Mouse (Mus musculus) heart, adult 2 months (tissue): ENCODE measurements around the gene Ppp1r16b. TPM values are rescaled to one million over a fixed set of nuclear protein-coding genes. Genes with fewer than 3 reads are reported as not detected.

ENCODE experiments used
- DNase-seq, 2 experiments: peaks; one replicate each; pipeline ENCODE4 v3.0.0; 2021
- H3K27ac ChIP-seq: fragments of 200-600 bp; 2 replicates; pipeline ENCODE4 v1.8.1; 2022
- H3K27me3 ChIP-seq: fragments of 200-500 bp; 2 replicates; pipeline ENCODE4 v1.6.1; 2012; ENCODE audit warnings: mild to moderate bottlenecking, low read length, inconsistent platforms, mixed read lengths; ENCODE audit not compliant: control insufficient read depth, insufficient read depth
- H3K36me3 ChIP-seq: fragments of 200-500 bp; 2 replicates; pipeline ENCODE4 v1.6.1; 2012; ENCODE audit warnings: low read length, inconsistent platforms; ENCODE audit not compliant: control insufficient read depth, insufficient read depth
- H3K4me1 ChIP-seq: fragments of 200-500 bp; 2 replicates; pipeline ENCODE4 v1.6.1; 2011; ENCODE audit warnings: low read length; ENCODE audit not compliant: control insufficient read depth, insufficient read depth
- H3K4me3 ChIP-seq: fragments of 200-600 bp; 2 replicates; pipeline ENCODE4 v1.8.1; 2022
- H3K79me2 ChIP-seq: fragments of 200-500 bp; replicated peaks from 2 replicates; pipeline ENCODE4 v1.6.1; 2012; ENCODE audit warnings: mild to moderate bottlenecking, inconsistent platforms, low read length, moderate library complexity, mixed read lengths; ENCODE audit not compliant: control insufficient read depth, insufficient read depth
- H3K9ac ChIP-seq: fragments of 200-500 bp; 2 replicates; pipeline ENCODE4 v1.6.1; 2012; ENCODE audit warnings: low read depth, mild to moderate bottlenecking, control low read depth, inconsistent platforms, low read length, mixed read lengths
- CTCF ChIP-seq: fragments of 200-600 bp; IDR thresholded peaks from 2 replicates; pipeline ENCODE4 v1.8.1; 2022; ENCODE audit warnings: antibody characterized with exemption, mild to moderate bottlenecking, moderate library complexity
- EP300 ChIP-seq: fragments of 200-500 bp; IDR thresholded peaks from 2 replicates; pipeline ENCODE4 v1.6.1; 2011; ENCODE audit warnings: low read depth, low read length, control low read depth; ENCODE audit not compliant: insufficient read depth
- POLR2A ChIP-seq: fragments of 200-500 bp; IDR thresholded peaks from 2 replicates; pipeline ENCODE4 v1.6.1; 2011; ENCODE audit warnings: mild to moderate bottlenecking, low read depth, low read length, control low read depth; ENCODE audit not compliant: insufficient read depth
- WGBS: fragments of 180-500 bp; shearing (Covaris S2); methylation state at CpG from one replicate; pipeline ENCODE4 v1.1.7; 2018; 5-methylcytosine and 5-hydroxymethylcytosine counted together
- intact Hi-C: fragments of 180-260 bp; cut with DNase I; formaldehyde crosslinking; loops from one replicate; pipeline ENCODE4 v1.15.1; 2025
- polyA plus RNA-seq: library from polyadenylated mRNA; depleted of rRNA; stranded (reverse); fragments of >200 nt; gene quantifications from 2 replicates; pipeline ENCODE4 v1.2.3, GENCODE M21; 2012
- total RNA-seq, 2 experiments: library from RNA; stranded (reverse); gene quantifications; 2 replicates each; pipeline ENCODE4 v1.2.3; 2021

Gene Ppp1r16b
- total and polyA plus RNA-seq, 3 experiments: 3.3 to 12.3 (median 10.4) TPM

DNA sequence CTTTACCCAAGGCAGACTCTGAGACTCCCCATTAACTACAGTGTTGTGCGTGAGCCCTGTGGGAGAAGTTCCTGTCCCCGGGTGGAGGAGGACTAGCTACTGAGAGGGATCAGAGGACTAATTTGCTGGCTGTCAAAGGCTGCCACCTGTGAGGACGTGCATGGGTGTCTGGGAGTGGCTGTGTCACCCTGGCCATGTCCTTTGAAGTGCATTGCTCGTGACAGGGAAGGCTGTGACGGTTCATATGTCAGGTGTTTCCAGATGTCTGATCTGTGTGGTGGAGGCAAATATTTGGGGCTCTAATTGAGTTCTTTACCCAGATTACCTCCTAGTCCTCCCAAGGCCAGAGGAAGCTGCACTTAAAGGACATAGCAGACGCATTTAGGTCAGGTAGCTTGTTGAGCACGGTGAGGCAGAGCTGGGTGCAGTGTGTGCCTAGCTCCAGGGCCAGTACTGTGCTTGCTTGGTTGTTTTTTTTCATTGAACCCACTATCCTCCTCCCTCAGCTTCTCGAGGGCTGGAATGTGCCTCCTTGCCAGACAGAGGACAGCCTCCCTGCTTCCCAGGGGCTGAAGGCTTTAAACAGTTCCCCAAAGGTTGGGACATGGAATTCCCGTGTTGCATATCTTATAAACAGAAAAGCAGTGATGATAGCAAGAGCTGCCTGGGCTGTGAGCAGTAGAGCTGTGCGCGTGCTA is 106.0 kb downstream of the Ppp1r16b start:
- Histone ChIP-seq H3K4me3 (no peak overlapping the region), H3K27ac (no peak overlapping the region), H3K27me3 (no peaks in the 10 kb centered on the region), H3K4me1 (peaks cover 1% of the 10 kb centered on the region; the same call in 1 of the 2 replicates), H3K36me3 (no peaks in the 10 kb centered on the region), H3K9ac (no peak overlapping the region), H3K79me2 (no peaks in the 10 kb centered on the region)
- intact Hi-C loops: loop anchor here (5.0 kb wide), 1 partner anchor 71 kb away; no protein-coding TSS in a partner anchor
- WGBS: 62% methylated on average over 11 of the region's 11 CpGs
- TF ChIP-seq CTCF: no peak
- TF ChIP-seq EP300: no peak
- TF ChIP-seq POLR2A: no peak
- DNase-seq: no peak

DNA sequence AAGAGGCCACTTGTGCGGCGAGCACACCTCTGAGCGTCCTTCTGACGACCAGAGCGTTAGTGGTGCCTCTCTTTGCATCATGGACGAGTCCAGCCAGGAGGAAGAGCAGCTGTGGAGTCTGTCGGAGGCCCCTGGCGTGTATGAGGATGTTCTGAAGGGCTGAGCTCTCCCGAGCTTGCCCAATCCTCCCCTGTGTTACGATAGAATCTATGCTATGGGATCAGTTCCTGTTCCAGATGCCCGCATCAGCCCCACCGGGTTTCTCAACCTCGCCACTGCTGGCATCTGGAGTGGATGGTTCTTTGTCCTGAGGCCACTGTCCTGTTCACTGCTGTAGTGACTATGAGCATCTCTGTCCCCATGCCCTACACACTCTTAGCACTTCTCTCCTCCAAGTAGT is 107.6 kb downstream of the Ppp1r16b start:
- Histone ChIP-seq H3K4me1 (peaks cover 6% of the 10 kb centered on the region), H3K4me3 (no peak overlapping the region), H3K9ac (no peak overlapping the region), H3K27ac (no peak overlapping the region), H3K27me3 (no peaks in the 10 kb centered on the region), H3K79me2 (no peaks in the 10 kb centered on the region), H3K36me3 (no peaks in the 10 kb centered on the region)
- no peak for DNase-seq
- TF ChIP-seq EP300 (no peak), POLR2A (no peak), CTCF (no peak)
- intact Hi-C loops: loop anchor here (5.0 kb wide), 1 partner anchor 69 kb away; no protein-coding TSS in a partner anchor
- WGBS: 86% methylated on average over 13 of the region's 13 CpGs

DNA sequence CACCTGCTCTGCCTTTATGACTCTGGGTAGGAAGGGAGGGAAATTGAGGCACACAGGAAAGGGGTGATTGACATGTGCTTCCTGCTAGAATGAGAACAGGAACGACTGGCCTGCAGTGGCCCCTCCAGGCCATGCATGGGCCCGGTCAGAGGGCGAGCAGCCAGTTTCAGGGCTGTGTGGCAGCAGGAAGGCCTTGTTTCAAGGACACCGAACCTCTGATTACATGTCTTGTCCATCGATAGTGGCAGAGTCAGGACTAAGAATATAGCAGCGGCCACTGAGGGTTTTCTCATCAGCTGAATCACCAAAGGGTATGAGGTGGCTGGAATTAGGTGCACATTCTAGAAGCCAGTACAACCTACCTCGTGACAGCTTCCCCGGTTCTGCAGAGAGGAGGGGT is 109.7 kb downstream of the Ppp1r16b start:
- H3K79me2 ChIP-seq: no peaks in the 10 kb centered on the region
- no peak overlapping the region for H3K27ac ChIP-seq
- no peak overlapping the region for H3K9ac ChIP-seq
- H3K4me3 ChIP-seq: no peak overlapping the region
- peaks cover 5% of the 10 kb centered on the region for H3K4me1 ChIP-seq
- intact Hi-C loops: loop anchor here (5.0 kb wide), 1 partner anchor 67 kb away; no protein-coding TSS in a partner anchor
- TF ChIP-seq POLR2A: no peak
- TF ChIP-seq EP300: no peak
- TF ChIP-seq CTCF: no peak
- no peak for DNase-seq
- WGBS: 40% methylated on average over 8 of the region's 8 CpGs
- H3K27me3 ChIP-seq: no peaks in the 10 kb centered on the region
- no peaks in the 10 kb centered on the region for H3K36me3 ChIP-seq

DNA sequence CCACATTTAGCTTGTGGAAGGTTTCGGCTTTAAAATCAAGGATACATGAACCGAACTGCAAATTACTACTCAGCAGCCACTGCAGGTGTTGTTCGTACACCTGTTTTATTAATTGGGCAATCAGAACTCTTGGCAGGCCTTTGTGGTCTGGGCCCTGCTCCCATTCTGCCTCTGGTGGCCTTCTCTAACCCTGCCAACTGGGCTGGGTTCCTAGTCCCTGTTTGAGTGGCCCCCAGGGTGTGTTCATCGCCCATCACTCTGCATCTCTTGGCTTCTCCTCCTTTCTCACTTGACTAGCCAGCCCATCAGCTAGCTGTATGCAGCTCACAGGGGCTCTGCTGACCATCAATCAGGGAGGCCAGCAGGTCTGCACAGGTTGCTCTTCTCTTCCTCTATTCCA is 111.5 kb downstream of the Ppp1r16b start:
- Histone ChIP-seq H3K79me2 (no peaks in the 10 kb centered on the region), H3K36me3 (no peaks in the 10 kb centered on the region), H3K4me3 (no peak overlapping the region), H3K4me1 (peaks cover 5% of the 10 kb centered on the region), H3K27ac (no peak overlapping the region), H3K27me3 (no peaks in the 10 kb centered on the region), H3K9ac (no peak overlapping the region)
- no peak for DNase-seq
- 50% methylated on average over 4 of the region's 4 CpGs for WGBS
- TF ChIP-seq EP300: no peak
- TF ChIP-seq POLR2A: no peak
- TF ChIP-seq CTCF: no peak
- intact Hi-C loops: no loop called here

DNA sequence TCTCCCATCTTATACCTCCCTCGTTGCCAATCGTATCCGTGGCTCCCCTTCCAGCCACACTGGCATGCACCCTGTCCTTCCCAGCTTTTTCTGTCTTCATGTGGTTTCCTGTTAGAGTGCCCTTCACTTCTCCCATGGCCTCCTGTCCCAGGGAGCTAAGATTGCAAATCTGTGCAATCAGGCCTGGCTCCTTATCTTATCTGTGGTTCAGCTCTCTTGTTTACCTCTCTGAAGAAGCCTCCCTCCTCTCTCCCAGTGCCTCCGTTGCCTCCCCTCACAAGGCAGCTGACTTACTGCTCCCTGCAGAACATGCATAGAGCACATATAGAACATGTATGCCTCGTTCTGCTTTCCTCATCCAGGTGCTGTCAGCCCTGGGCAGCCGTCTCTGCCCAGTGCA is 112.3 kb downstream of the Ppp1r16b start:
- H3K27me3 ChIP-seq: no peaks in the 10 kb centered on the region
- WGBS: 35% methylated on average over 6 of the region's 6 CpGs
- no peak for DNase-seq
- H3K36me3 ChIP-seq: no peaks in the 10 kb centered on the region
- H3K4me1 ChIP-seq: peaks cover 5% of the 10 kb centered on the region
- H3K79me2 ChIP-seq: no peaks in the 10 kb centered on the region
- H3K27ac ChIP-seq: no peak overlapping the region
- no peak overlapping the region for H3K4me3 ChIP-seq
- TF ChIP-seq EP300: no peak
- TF ChIP-seq POLR2A: no peak
- TF ChIP-seq CTCF: no peak
- H3K9ac ChIP-seq: no peak overlapping the region
- intact Hi-C loops: no loop called here

DNA sequence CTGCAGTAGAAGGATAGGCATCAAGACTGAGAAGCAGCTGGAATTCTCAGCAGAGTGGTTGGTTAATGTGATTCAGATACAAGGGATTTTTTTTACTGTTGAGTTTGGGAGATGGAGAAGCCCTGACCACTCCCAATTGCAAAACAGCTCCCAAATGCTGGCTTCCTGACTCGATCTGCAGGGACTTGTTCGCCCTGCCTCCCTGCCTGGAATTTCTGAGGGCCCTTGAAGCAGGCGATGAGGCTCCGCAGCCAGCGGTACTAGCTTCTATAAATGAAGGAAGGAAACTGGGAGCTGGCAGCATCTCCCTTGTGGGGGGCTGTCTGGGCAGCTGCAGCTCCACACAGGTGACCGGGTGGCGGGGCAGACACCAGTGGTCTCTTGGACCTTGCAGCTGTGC is 113.2 kb downstream of the Ppp1r16b start:
- no peak overlapping the region for H3K27ac ChIP-seq
- TF ChIP-seq EP300 (no peak), CTCF (no peak), POLR2A (no peak)
- DNase-seq: no peak
- no peak overlapping the region for H3K9ac ChIP-seq
- H3K4me3 ChIP-seq: no peak overlapping the region
- intact Hi-C loops: no loop called here
- no peaks in the 10 kb centered on the region for H3K36me3 ChIP-seq
- 45% methylated on average over 7 of the region's 7 CpGs for WGBS
- H3K79me2 ChIP-seq: no peaks in the 10 kb centered on the region
- H3K4me1 ChIP-seq: peaks cover 5% of the 10 kb centered on the region
- H3K27me3 ChIP-seq: no peaks in the 10 kb centered on the region
